Mouse (Mus musculus): ENCODE results near the gene Trip10.

DNA sequence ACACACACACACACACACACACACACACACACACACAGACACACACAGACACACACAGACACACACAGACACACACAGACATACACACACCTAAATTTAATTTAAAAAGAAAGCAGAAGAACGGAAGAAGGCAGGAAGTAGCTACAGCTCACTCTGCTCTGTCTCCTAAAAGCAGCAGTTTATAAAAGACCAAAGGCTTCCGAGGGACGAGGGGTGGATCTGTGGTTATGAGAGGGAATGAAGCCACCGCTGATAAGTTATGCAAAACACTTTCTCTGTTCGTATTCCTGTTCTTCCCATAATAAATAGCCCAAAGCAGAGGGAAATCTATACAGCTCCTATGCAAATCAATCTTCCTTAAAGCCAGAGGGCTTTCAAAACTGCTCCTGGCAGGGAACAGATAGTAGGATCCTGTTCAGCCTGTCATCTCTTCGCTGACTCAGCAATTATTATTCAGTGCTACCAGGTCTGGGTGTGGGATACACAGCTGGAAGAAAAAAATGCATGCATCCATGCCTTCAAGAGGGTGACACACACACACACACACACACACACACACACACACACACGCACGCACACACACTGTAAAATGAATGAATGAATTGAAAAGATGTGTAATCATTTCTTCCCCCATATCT lies 37.6 kb downstream of the Trip10 start:
- no peak for TF ChIP-seq CTCF (IDR thresholded peaks at IDR 0.05; ENCODE audit: borderline replicate concordance, extremely low read depth, insufficient read depth, insufficient read length)
- no peak for TF ChIP-seq POLR2A (IDR thresholded peaks at IDR 0.05; ENCODE audit: borderline replicate concordance, extremely low read depth, insufficient read depth, insufficient read length, poor library complexity, severe bottlenecking)

Measured in brain, embryonic 14.5 days (tissue).